Mouse (Mus musculus): ENCODE measurements around the gene Pecr.
"Not testable (repeated sequence)": the region's sequence is repeated elsewhere in the genome, so short reads cannot be mapped to it uniquely, and the experiment has no call there.

DNA sequence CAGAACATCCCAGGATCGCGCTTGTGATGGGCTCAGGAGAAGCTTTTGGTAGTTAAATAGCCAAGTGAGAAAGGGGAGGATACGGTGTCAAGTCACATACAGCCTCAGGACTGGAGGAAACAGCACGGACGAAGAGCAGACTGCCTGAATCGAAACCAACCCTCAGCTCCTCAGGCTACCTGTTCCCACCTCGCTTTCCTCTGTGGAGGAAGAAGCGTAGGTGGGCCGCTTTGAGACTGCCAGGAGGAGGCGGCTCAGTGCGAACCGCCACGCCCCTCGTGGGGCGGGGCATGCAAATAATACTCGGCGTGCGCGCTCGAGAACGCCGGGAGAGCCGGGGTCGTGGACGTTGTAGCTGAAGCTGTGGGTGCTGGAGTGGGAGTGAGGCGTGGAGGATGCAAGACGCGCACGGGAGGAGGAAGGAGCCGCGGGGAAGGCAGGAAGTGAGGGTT lies 58.4 kb downstream of the Pecr start:
- TF ChIP-seq POLR2A (IDR thresholded peaks at IDR 0.05; ENCODE audit: borderline replicate concordance, control insufficient read depth, low read depth, low read length); CTCF (IDR thresholded peaks at IDR 0.05; ENCODE audit: control insufficient read depth, insufficient read depth, low read length): not testable (repeated sequence)
